Mouse (Mus musculus): ENCODE results near the gene Fam171a2. TPM values are rescaled to one million over a fixed set of nuclear protein-coding genes. Genes with fewer than 3 reads are reported as not detected.
"Not testable (repeated sequence)": the region's sequence is repeated elsewhere in the genome, so short reads cannot be mapped to it uniquely, and the experiment has no call there.

Fam171a2 gene
- polyA plus RNA-seq, 1 experiment from 2014 or later, result 10.7 TPM

DNA sequence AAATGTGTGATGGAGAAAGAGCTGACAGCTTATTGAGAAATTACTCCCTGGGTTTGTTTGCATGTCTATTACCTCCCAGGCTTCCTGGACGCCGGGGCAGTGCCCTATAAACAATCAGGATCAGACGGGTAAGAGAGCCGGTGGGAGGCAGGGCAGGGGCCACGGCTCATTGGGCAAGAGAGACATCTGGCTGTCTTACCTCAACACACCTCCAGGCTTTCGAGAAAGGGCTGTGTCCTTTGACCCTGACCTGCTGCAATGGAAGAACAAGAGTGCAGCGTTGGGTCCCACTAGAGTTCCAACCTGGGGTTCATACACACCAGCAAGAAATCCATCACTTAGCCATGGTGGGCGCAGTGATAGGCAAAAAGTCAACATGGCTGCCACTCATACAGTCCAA, 25.9 kb downstream of the Fam171a2 start:
- no peak overlapping the region for H3K9ac ChIP-seq (replicated peaks)
- no peak for ATAC-seq (ENCODE audit: insufficient number of reproducible peaks, insufficient read depth, low FRiP score, low TSS enrichment, low read depth)
- H3K4me3 ChIP-seq (replicated peaks), result no peak overlapping the region
- H3K4me2 ChIP-seq, result no peak overlapping the region
- no peaks in the 10 kb centered on the region for H3K27me3 ChIP-seq
- no peak overlapping the region for H3K27ac ChIP-seq
- H3K9me3 ChIP-seq, result peaks cover 5% of the 10 kb centered on the region; the same call in 1 of the 2 replicates
- WGBS, result 58% methylated on average over 8 of the region's 8 CpGs
- no peaks in the 10 kb centered on the region for H3K4me1 ChIP-seq (replicated peaks)
- H3K36me3 ChIP-seq, result no peaks in the 10 kb centered on the region

DNA sequence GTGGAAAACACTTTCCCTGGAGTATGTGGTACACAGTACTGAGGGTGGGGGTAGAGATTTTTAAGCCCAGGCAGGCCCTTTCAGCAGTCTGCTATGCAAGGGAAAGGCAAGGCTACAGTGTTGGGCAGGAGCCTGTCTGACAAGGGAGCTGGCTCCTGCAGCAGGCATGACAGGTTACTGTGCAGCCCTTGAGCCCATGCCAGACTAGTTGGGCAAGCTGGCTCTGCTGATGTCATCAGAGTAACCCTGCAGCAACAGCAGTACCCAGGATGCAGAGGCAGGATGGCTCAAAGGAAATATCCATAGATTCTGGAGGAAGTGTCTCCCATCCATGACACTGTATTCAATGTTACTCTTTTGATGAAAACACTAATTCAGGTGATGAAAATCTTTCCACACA, 28.6 kb downstream of the Fam171a2 start:
- H3K4me1 ChIP-seq (replicated peaks), result no peaks in the 10 kb centered on the region
- no peaks in the 10 kb centered on the region for H3K27me3 ChIP-seq
- no peak overlapping the region for H3K27ac ChIP-seq
- ATAC-seq (ENCODE audit: insufficient number of reproducible peaks, insufficient read depth, low FRiP score, low TSS enrichment, low read depth), result no peak
- H3K4me3 ChIP-seq (replicated peaks), result no peak overlapping the region
- peaks cover 5% of the 10 kb centered on the region; the same call in 1 of the 2 replicates for H3K9me3 ChIP-seq
- H3K4me2 ChIP-seq, result no peak overlapping the region
- H3K9ac ChIP-seq (replicated peaks), result no peak overlapping the region
- H3K36me3 ChIP-seq, result no peaks in the 10 kb centered on the region

DNA sequence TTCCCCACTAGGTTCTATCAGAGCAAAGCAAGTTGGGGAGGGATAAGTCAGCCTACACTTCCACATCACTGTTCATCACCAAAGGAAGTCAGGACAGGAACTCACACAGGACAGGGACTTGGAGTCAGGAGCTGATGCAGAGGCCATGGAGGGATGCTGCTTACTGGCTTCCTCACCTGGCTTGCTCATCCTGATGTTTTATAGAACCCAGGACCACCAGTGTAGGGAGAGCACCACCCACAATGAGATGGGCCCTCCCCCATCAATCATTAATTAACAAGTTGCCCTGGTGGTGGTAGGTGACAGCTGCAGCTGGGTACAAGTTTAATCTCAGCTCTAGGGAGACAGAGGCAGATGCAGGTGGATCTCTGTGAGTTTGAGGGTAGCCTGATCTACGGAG, 30.3 kb downstream of the Fam171a2 start:
- no peaks in the 10 kb centered on the region for H3K36me3 ChIP-seq
- no peaks in the 10 kb centered on the region for H3K4me1 ChIP-seq (replicated peaks)
- H3K4me3 ChIP-seq (replicated peaks), result no peak overlapping the region
- H3K9ac ChIP-seq (replicated peaks), result no peak overlapping the region
- no peak for ATAC-seq (ENCODE audit: insufficient number of reproducible peaks, insufficient read depth, low FRiP score, low TSS enrichment, low read depth)
- H3K4me2 ChIP-seq, result no peak overlapping the region
- H3K27me3 ChIP-seq, result no peaks in the 10 kb centered on the region
- H3K9me3 ChIP-seq, result peaks cover 5% of the 10 kb centered on the region; the same call in 1 of the 2 replicates
- no peak overlapping the region for H3K27ac ChIP-seq
- 83% methylated on average over 1 of the region's 1 CpGs for WGBS

DNA sequence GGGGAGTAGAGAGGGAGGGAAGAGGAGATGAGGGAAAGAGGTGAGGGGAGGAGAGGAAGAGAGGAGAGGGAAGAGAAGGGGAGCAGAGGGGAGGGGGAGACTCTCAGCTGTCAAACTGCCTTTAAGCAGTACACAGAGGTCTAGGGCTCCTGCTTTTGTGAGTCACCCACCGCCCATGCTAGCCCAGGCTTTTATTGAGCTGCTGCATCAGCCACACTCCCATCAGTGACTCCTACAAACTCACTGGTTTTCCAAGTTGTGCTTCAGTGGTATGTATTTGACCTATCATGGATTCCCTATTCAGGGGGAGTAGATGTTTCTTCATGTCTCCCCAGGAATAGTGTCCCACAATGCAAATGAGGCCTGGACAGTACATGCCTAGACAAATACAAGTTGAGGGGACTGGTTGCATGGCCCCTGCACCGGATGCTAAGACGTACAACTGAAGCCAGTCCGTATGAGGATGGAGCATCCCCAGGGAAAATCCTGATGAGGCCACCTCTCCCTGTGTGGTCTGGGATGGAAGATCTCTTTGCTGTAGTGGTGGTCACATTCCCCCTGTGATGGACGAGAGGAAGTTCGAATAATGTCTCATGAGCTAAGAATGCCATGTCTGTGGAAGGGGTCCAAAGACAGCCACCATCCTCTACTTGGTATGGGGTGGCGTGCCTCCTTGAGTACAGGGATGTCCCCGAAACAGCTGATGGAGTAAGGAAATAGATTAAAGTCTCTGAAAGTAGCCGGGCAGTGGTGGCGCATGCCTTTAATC, 32.3 kb downstream of the Fam171a2 start:
- Histone ChIP-seq H3K36me3 (no peaks in the 10 kb centered on the region), H3K27me3 (no peaks in the 10 kb centered on the region), H3K9ac (replicated peaks) (no peak overlapping the region), H3K4me3 (replicated peaks) (no peak overlapping the region), H3K4me1 (replicated peaks) (no peaks in the 10 kb centered on the region), H3K9me3 (peaks cover 5% of the 10 kb centered on the region; the same call in 1 of the 2 replicates), H3K27ac (no peak overlapping the region), H3K4me2 (no peak overlapping the region)
- ATAC-seq (ENCODE audit: insufficient number of reproducible peaks, insufficient read depth, low FRiP score, low TSS enrichment, low read depth), result no peak
- WGBS, result 75% methylated on average over 10 of the region's 10 CpGs

DNA sequence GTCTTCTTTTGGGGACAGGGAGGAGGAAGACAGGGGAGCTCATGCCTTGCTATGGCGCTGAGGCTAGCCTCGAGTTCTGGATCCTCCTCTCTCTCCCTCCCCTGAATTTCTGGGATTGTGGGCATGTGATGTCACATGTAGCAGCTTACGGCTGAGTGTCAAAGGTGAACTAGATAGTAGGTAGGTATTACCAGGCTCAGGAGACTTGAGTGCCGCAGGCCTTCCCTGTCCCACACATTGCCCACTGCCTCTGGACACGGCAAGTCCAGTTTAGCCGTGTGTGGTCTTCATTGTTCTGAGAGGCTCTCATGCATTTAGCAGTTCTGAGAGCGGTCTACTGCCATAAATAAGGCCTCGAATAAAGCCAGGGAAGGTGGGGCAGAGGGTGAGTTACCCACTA, 34.4 kb downstream of the Fam171a2 start:
- H3K9me3 ChIP-seq, result no peaks in the 10 kb centered on the region

DNA sequence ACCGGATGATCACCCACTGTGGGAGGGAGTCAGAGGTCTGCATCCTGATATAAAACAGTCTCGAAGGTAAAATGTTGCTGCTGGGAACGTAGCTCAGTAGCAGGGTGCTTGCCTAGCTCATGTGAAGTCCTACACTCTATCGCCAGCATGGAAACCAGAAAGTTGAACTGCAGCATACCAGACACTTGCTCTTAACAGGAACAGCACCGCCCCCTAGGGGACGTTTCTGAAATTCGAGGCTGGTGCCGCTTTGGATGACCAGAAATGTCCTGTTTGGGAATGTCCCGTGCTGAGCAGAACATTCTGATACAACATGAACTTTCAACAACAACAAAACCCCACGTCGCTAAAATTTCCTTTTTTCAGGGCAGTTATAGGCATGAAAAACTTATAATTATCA, 35.8 kb downstream of the Fam171a2 start:
- Histone ChIP-seq H3K9ac (replicated peaks) (no peak overlapping the region), H3K27ac (no peak overlapping the region), H3K27me3 (no peaks in the 10 kb centered on the region), H3K4me2 (no peak overlapping the region), H3K36me3 (no peaks in the 10 kb centered on the region), H3K4me1 (replicated peaks) (peaks cover under 1% of the 10 kb centered on the region), H3K4me3 (replicated peaks) (no peak overlapping the region), H3K9me3 (no peaks in the 10 kb centered on the region)
- ATAC-seq (ENCODE audit: insufficient number of reproducible peaks, insufficient read depth, low FRiP score, low TSS enrichment, low read depth), result no peak
- WGBS, result 8% methylated on average over 11 of the region's 11 CpGs

More for the DNA sequence above, 34.4 kb downstream of the Fam171a2 start:
- no peaks in the 10 kb centered on the region; the same call in 1 of the 2 replicates for H3K4me1 ChIP-seq (replicated peaks)
- WGBS, result 79% methylated on average over 8 of the region's 8 CpGs
- no peak for ATAC-seq (ENCODE audit: insufficient number of reproducible peaks, insufficient read depth, low FRiP score, low TSS enrichment, low read depth)
- H3K9ac ChIP-seq (replicated peaks), result no peak overlapping the region
- no peaks in the 10 kb centered on the region for H3K27me3 ChIP-seq
- H3K27ac ChIP-seq, result no peak overlapping the region
- no peak overlapping the region for H3K4me3 ChIP-seq (replicated peaks)
- H3K4me2 ChIP-seq, result no peak overlapping the region
- no peaks in the 10 kb centered on the region for H3K36me3 ChIP-seq

DNA sequence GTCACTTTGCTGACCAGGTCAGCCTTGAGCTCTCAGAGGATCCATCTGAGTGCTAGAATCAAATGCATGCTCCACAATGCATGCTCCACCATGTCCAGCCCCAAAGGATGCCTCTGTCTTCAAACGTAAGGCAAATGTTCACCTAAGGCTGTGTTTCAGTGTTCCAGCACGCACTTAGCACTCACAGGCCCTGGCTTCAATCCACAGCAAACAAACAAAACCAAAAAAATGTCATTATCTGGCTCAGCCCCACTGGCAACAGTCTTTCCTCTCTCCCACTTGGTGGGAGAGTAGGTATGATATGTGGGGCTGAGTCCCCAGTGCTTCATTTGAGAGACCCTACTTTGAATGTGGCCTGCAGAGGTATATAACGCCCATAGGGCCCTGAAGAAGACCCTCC, 36.4 kb downstream of the Fam171a2 start:
- H3K9ac ChIP-seq (replicated peaks), result no peak overlapping the region
- H3K36me3 ChIP-seq, result no peaks in the 10 kb centered on the region
- H3K4me2 ChIP-seq, result no peak overlapping the region
- H3K4me1 ChIP-seq (replicated peaks), result peaks cover 7% of the 10 kb centered on the region
- no peak for ATAC-seq (ENCODE audit: insufficient number of reproducible peaks, insufficient read depth, low FRiP score, low TSS enrichment, low read depth)
- H3K27me3 ChIP-seq, result no peaks in the 10 kb centered on the region
- WGBS, result 79% methylated on average over 3 of the region's 3 CpGs
- no peak overlapping the region for H3K4me3 ChIP-seq (replicated peaks)
- H3K9me3 ChIP-seq, result no peaks in the 10 kb centered on the region
- H3K27ac ChIP-seq, result no peak overlapping the region

DNA sequence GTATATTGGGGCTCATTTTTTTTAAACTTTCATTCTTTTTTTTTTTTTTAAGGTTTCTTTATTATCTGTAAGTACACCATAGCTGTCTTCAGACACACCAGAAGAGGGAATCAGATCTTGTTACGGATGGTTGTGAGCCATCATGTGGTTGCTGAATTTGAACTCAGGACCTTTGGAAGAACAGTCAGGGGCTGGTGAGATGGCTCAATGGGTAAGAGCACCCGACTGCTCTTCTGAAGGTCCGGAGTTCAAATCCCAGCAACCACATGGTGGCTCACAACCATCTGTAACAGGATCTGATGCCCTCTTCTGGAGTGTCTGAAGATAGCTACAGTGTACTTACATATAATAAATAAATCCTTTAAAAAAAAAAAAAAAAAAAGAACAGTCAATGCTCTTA, 37.1 kb downstream of the Fam171a2 start:
- 92% methylated on average over 3 of the region's 3 CpGs for WGBS
- H3K4me3 ChIP-seq (replicated peaks); H3K4me2 ChIP-seq; H3K36me3 ChIP-seq; ATAC-seq (ENCODE audit: insufficient number of reproducible peaks, insufficient read depth, low FRiP score, low TSS enrichment, low read depth); H3K9me3 ChIP-seq; H3K9ac ChIP-seq (replicated peaks); H3K27ac ChIP-seq; H3K27me3 ChIP-seq: not testable (repeated sequence)
- H3K4me1 ChIP-seq (replicated peaks), result peaks cover 14% of the 10 kb centered on the region

DNA sequence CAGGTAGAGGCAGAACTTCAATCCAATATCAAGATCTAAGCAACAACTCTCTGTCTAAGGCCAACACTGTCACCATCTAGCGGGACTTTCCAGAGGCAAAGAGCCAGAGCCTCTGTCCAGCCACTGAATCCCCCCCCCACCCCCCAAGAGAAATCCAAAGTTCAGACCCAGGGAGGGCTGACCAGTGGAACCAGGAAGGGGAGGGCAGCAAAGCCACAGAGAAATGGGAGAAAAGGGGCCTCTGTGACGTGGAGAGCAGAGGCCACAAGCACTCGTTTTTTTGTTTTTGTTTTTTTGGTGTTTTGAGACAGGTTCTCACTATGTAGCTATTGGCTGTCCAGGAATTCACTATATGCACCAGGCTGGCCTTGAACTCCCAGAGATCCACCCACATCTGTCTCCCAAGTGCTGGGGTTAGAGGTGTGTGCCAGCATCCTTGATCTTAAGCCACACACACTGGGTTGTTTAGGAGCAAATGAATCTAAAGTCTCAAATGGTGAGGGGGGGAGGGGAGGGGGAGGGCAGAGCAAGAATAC, 37.6 kb downstream of the Fam171a2 start:
- Histone ChIP-seq H3K4me1 (replicated peaks) (peaks cover 14% of the 10 kb centered on the region), H3K4me3 (replicated peaks) (no peak overlapping the region), H3K4me2 (no peak overlapping the region), H3K27me3 (no peaks in the 10 kb centered on the region), H3K9me3 (no peaks in the 10 kb centered on the region), H3K27ac (no peak overlapping the region), H3K9ac (replicated peaks) (no peak overlapping the region), H3K36me3 (peaks cover 5% of the 10 kb centered on the region; the same call in 1 of the 2 replicates)
- no peak for ATAC-seq (ENCODE audit: insufficient number of reproducible peaks, insufficient read depth, low FRiP score, low TSS enrichment, low read depth)
- WGBS, result 85% methylated on average over 3 of the region's 3 CpGs

DNA sequence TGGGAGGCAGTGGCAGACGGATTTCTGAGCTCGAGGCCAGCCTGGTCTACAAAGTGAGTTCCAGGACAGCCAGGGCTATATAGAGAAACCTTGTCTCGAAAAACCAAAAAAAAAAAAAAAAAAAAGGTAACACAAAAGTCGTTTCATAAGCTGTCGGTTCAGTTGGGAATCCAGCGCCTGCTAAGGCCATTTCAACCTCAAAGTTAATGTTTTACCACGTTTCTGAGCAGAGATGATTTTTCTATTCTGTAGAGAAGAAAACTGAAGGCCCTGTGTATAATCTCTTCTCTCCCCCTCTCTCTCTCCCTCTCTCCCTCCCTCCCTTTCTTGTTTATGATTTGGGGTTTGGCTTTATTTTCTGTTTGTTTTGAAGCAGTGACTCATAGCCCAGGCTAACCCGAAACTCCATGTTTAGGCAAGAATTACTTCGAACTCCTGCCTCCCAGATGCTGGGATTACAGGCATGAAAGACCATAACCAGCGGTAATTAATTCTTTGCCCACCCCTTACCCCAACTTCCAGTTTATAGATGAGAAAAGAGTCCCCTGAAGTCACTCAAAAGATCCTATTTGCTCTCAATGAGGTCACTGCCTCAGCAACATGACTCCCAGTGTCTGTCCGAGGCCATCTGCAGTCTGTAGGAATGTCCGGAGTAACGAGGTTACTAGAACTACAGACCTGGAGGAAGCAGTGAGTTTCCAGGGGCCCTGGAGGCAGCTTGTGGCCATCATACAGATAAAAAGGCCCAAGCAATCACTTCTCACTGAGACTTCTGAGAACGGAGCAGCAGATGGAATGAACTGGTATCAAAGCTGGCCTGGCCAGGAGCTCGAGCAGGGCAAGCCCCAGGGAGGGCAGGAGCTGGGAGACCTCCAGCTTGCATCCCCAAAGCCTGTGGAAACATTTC, 38.3 kb downstream of the Fam171a2 start:
- Histone ChIP-seq H3K4me1 (replicated peaks) (peaks cover 14% of the 10 kb centered on the region), H3K36me3 (peaks cover 12% of the 10 kb centered on the region), H3K27me3 (no peaks in the 10 kb centered on the region), H3K4me2 (peak overlapping the region; percentile 88), H3K9me3 (no peaks in the 10 kb centered on the region), H3K27ac (peak overlapping the region; percentile 83; the same call in 1 of the 2 replicates), H3K4me3 (replicated peaks) (peak overlapping the region; percentile 79), H3K9ac (replicated peaks) (no peak overlapping the region)
- ATAC-seq (ENCODE audit: insufficient number of reproducible peaks, insufficient read depth, low FRiP score, low TSS enrichment, low read depth), result no peak
- 36% methylated on average over 15 of the region's 15 CpGs for WGBS

DNA sequence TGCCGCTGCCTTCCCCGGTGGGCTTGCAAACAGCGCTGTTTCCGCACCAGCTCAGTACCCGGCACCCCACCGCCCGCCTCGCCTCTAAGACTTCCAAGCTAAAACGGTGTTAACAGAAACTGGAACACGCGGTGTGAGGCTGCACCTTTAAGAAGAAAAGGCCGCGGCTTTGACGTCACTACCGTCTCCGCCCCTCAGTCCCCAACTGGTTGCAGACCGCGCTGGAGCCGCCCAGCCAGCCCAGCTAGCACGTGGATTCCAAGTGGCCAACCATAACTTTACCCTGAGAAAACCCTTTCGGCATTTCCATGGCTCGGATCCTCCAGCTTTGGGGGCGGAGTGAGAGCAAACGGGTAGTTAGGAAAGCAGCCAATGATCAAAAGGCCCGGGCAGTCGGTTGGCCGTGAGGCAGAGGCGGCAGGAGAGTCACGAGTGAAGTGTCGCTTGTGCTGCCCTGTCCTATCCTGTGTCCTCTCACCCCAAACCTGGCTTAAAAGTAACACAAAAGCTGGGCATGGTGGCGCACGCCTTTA, 39.1 kb downstream of the Fam171a2 start:
- H3K4me1 ChIP-seq (replicated peaks), result peaks cover 14% of the 10 kb centered on the region
- H3K4me2 ChIP-seq, result peak overlapping the region; percentile 88
- H3K9ac ChIP-seq (replicated peaks), result peak overlapping the region; percentile 84
- H3K27me3 ChIP-seq, result no peaks in the 10 kb centered on the region
- H3K9me3 ChIP-seq, result no peaks in the 10 kb centered on the region
- under 1% methylated on average over 32 of the region's 32 CpGs for WGBS
- H3K36me3 ChIP-seq, result peaks cover 20% of the 10 kb centered on the region
- peak overlapping the region; percentile 79 for H3K4me3 ChIP-seq (replicated peaks)
- peak; percentile 94 for ATAC-seq (ENCODE audit: insufficient number of reproducible peaks, insufficient read depth, low FRiP score, low TSS enrichment, low read depth)
- peak overlapping the region; percentile 87 for H3K27ac ChIP-seq
